In the genomic region with DNA sequence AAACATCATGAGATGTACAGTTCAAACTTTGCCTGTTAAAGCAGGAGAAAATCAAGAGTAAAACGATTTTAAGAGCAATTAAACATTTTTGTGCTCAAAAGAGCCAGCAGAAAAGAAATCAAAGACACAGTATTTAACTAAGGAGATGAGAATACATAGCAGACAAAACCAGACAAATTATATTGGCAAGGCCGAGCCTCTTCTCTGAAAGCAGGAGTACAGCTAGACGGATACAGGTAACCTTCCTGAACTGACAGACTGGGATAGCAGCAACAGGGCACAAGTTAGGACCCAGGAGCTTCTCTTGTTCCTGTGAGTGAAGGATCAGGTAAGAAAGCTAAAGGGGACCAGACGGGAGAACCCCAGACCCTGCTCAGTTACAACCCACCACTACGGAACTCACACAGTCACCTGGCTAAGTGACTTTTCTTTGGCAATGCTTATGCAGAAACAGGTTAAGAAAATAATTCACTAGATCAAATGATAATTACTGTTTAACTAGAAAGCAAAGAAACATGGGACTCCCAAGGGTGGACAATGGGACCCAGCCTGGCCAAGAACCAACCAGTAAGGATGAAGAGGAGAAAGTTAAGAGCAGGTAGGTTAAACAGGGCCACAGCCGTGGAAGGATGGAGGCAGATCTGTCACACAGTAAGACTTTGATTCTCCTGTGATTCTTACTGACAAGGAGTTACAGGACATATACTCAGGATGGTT, we compare ENCODE assay signal across 11 mouse cellular contexts. TPM values are rescaled to one million over a fixed set of nuclear protein-coding genes. Genes with fewer than 3 reads are reported as not detected.
A peak's percentile ranks its signal among the peaks of the same experiment; 100 is the strongest.
DNase-seq lines count a peak whose midpoint lies in the region; ATAC-seq and TF ChIP-seq lines count a peak whose summit lies in the region.
"Not testable (repeated sequence)": the region's sequence is repeated elsewhere in the genome, so short reads cannot be mapped to it uniquely, and the experiment has no call there.
"Had no signal": no experiment of that assay in that cellular context is flagged by ENCODE, and none has a peak within 500 bp of the region (broad histone marks: within the 10 kb centered on the region; RNA-seq: fewer than 3 reads in every experiment).

No protein-coding gene starts in this region.

- WGBS in embryonic facial prominence, embryonic 11.5 days = 76% methylated on average over 3 of the region's 6 CpGs
- WGBS in forebrain, embryonic 16.5 days = 69% methylated on average over 3 of the region's 6 CpGs
- WGBS in hindbrain, embryonic 10.5 days = 62% methylated on average over 5 of the region's 6 CpGs
- WGBS in limb, embryonic 11.5 days = 69% methylated on average over 4 of the region's 6 CpGs
- WGBS in liver, postnatal 0 days (ENCODE audit: insufficient replicate concordance) = 47% methylated on average over 4 of the region's 6 CpGs
- 64% methylated on average over 4 of the region's 6 CpGs for WGBS in midbrain, postnatal 0 days

- not testable (repeated sequence) for H3K4me2 ChIP-seq in embryonic facial prominence, embryonic 11.5 days (ENCODE audit: low read depth, low read length)
- H3K4me2 ChIP-seq in forebrain, embryonic 16.5 days (ENCODE audit: low read length) = peak overlapping the region; percentile 47
- peak overlapping the region; percentile 27; the same call in 1 of the 2 replicates for H3K4me2 ChIP-seq in limb, embryonic 11.5 days (ENCODE audit: low read depth, severe bottlenecking)
- peak overlapping the region; percentile 62 for H3K4me2 ChIP-seq in liver, postnatal 0 days (ENCODE audit: low read depth, low read length)
- peak overlapping the region; percentile 30; the same call in 1 of the 2 replicates for H3K4me2 ChIP-seq in midbrain, postnatal 0 days (ENCODE audit: low read depth, low read length, poor library complexity, severe bottlenecking)

- not testable (repeated sequence) for DNase-seq in embryonic facial prominence, embryonic 11.5 days (ENCODE audit: low spot score); hindbrain, embryonic 10.5 days (ENCODE audit: low spot score); limb, embryonic 11.5 days (ENCODE audit: low spot score); liver, postnatal 0 days; midbrain, postnatal 0 days (ENCODE audit: low spot score)
- DNase-seq in kidney, adult 11 months = peak; percentile 78

- not testable (repeated sequence) for H3K4me1 ChIP-seq in embryonic facial prominence, embryonic 11.5 days (ENCODE audit: control insufficient read depth, insufficient read depth, low read length); forebrain, embryonic 16.5 days (replicated peaks; ENCODE audit: control insufficient read depth, insufficient read depth, low read length); hindbrain, embryonic 10.5 days (replicated peaks); limb, embryonic 11.5 days (ENCODE audit: control insufficient read depth, insufficient read depth, low read length); liver, postnatal 0 days (ENCODE audit: insufficient read depth); midbrain, postnatal 0 days (ENCODE audit: insufficient read depth, low read length)

- H3K4me3 ChIP-seq in embryonic facial prominence, embryonic 11.5 days (ENCODE audit: low read depth, low read length) = 0 out of 2 replicates have a peak overlapping the region, but pooled peaks have one; percentile 14
- peak overlapping the region; percentile 50 for H3K4me3 ChIP-seq in forebrain, embryonic 16.5 days (replicated peaks; ENCODE audit: low read length)
- H3K4me3 ChIP-seq in hindbrain, embryonic 10.5 days = peak overlapping the region; percentile 59
- H3K4me3 ChIP-seq in limb, embryonic 11.5 days (ENCODE audit: low read depth, low read length) = not testable (repeated sequence)
- H3K4me3 ChIP-seq in liver, postnatal 0 days (ENCODE audit: low read depth, low read length) = peak overlapping the region; percentile 55; the same call in 1 of the 2 replicates
- H3K4me3 ChIP-seq in midbrain, postnatal 0 days (ENCODE audit: low read depth, low read length) = peak overlapping the region; percentile 38; the same call in 1 of the 2 replicates

- TF ChIP-seq CTCF in liver, postnatal 0 days (IDR thresholded peaks at IDR 0.05; ENCODE audit: low read depth); midbrain, postnatal 0 days (IDR thresholded peaks at IDR 0.05): not testable (repeated sequence)

- H3K27me3 ChIP-seq in embryonic facial prominence, embryonic 11.5 days (ENCODE audit: control insufficient read depth, insufficient read depth, low read length); forebrain, embryonic 16.5 days (replicated peaks; ENCODE audit: control insufficient read depth, insufficient read depth, low read length); hindbrain, embryonic 10.5 days (ENCODE audit: insufficient read depth, poor library complexity, severe bottlenecking); limb, embryonic 11.5 days (ENCODE audit: control insufficient read depth, insufficient read depth, low read length); liver, postnatal 0 days (ENCODE audit: insufficient read depth, low read length); midbrain, postnatal 0 days (ENCODE audit: insufficient read depth, low read length): not testable (repeated sequence)

- not testable (repeated sequence) for H3K9me3 ChIP-seq in embryonic facial prominence, embryonic 11.5 days (replicated peaks; ENCODE audit: control insufficient read depth, low read length); forebrain, embryonic 16.5 days (ENCODE audit: control insufficient read depth, low read length); hindbrain, embryonic 10.5 days; limb, embryonic 11.5 days (ENCODE audit: control insufficient read depth, low read length); liver, postnatal 0 days (ENCODE audit: low read length); midbrain, postnatal 0 days (ENCODE audit: low read length)

- not testable (repeated sequence) for H3K9ac ChIP-seq in embryonic facial prominence, embryonic 11.5 days (replicated peaks; ENCODE audit: low read length); forebrain, embryonic 16.5 days (replicated peaks; ENCODE audit: low read depth, low read length); limb, embryonic 11.5 days (ENCODE audit: low read length); liver, postnatal 0 days (replicated peaks); midbrain, postnatal 0 days (replicated peaks; ENCODE audit: low read length, poor library complexity, severe bottlenecking)

- H3K27ac ChIP-seq in embryonic facial prominence, embryonic 11.5 days (replicated peaks; ENCODE audit: low read depth, low read length); forebrain, embryonic 16.5 days (ENCODE audit: low read length); hindbrain, embryonic 10.5 days; limb, embryonic 11.5 days (replicated peaks; ENCODE audit: low read depth, low read length); liver, postnatal 0 days (ENCODE audit: low read depth); midbrain, postnatal 0 days (ENCODE audit: low read depth, low read length): not testable (repeated sequence)

- H3K36me3 ChIP-seq in embryonic facial prominence, embryonic 11.5 days (replicated peaks; ENCODE audit: control insufficient read depth, insufficient read depth, low read depth, low read length); forebrain, embryonic 16.5 days (ENCODE audit: control insufficient read depth, insufficient read depth); limb, embryonic 11.5 days (ENCODE audit: control insufficient read depth, insufficient read depth, low read length); liver, postnatal 0 days (replicated peaks; ENCODE audit: insufficient read depth, low read length); midbrain, postnatal 0 days (ENCODE audit: insufficient read depth, low read length): not testable (repeated sequence)
- H3K36me3 ChIP-seq in hindbrain, embryonic 10.5 days = peaks cover 17% of the 10 kb centered on the region

- ATAC-seq in embryonic facial prominence, embryonic 11.5 days (replicated peaks; ENCODE audit: insufficient number of reproducible peaks, low FRiP score, low TSS enrichment, low read depth); forebrain, embryonic 16.5 days; limb, embryonic 11.5 days (ENCODE audit: insufficient number of reproducible peaks, low FRiP score, low TSS enrichment, low read depth); liver, postnatal 0 days; midbrain, postnatal 0 days (ENCODE audit: low FRiP score): not testable (repeated sequence)

- TF ChIP-seq EP300 in liver, postnatal 0 days (IDR thresholded peaks at IDR 0.05; ENCODE audit: low read depth) = not testable (repeated sequence)

RNA-seq across cellular contexts. Expression of a gene that starts 1.3 kb away (rescaled TPM):
- 63.1 and 70.3 TPM in 2 replicates for polyA plus RNA-seq in embryonic facial prominence, embryonic 11.5 days (2014; fragmentation: Nextera tagmentation; extraction: Ambion mirVana)
- polyA plus RNA-seq in forebrain, embryonic 16.5 days (2015; fragmentation: Nextera tagmentation; extraction: Ambion mirVana) = 47.7 and 51.7 TPM in 2 replicates
- 49.7 and 50.6 TPM in 2 replicates for polyA plus RNA-seq in hindbrain, embryonic 10.5 days (2016; fragmentation: Nextera tagmentation; extraction: Ambion mirVana)
- 63.6 and 64.2 TPM in 2 replicates for polyA plus RNA-seq in limb, embryonic 11.5 days (2014; fragmentation: Nextera tagmentation; extraction: Ambion mirVana)
- polyA plus RNA-seq in liver, postnatal 0 days (2015; fragmentation: Nextera tagmentation; extraction: Ambion mirVana) = 9.2 and 9.6 TPM in 2 replicates
- 35.8 and 42.5 TPM in 2 replicates for total RNA-seq in midbrain, postnatal 0 days (2014; rRNA removed)
- polyA plus RNA-seq in midbrain, postnatal 0 days (2015; fragmentation: Nextera tagmentation; extraction: Ambion mirVana) = 57.0 and 58.5 TPM in 2 replicates

RNA-seq across cellular contexts. Expression of a gene that starts 10.7 kb away (rescaled TPM):
- polyA plus RNA-seq in embryonic facial prominence, embryonic 11.5 days (2014; fragmentation: Nextera tagmentation; extraction: Ambion mirVana) = 148 and 153 TPM in 2 replicates
- 83.1 and 87.9 TPM in 2 replicates for polyA plus RNA-seq in forebrain, embryonic 16.5 days (2015; fragmentation: Nextera tagmentation; extraction: Ambion mirVana)
- polyA plus RNA-seq in hindbrain, embryonic 10.5 days (2016; fragmentation: Nextera tagmentation; extraction: Ambion mirVana) = 116 and 118 TPM in 2 replicates
- 144 and 161 TPM in 2 replicates for polyA plus RNA-seq in limb, embryonic 11.5 days (2014; fragmentation: Nextera tagmentation; extraction: Ambion mirVana)
- 161 and 182 TPM in 2 replicates for polyA plus RNA-seq in liver, postnatal 0 days (2015; fragmentation: Nextera tagmentation; extraction: Ambion mirVana)
- 12.6 and 21.9 TPM in 2 replicates for total RNA-seq in midbrain, postnatal 0 days (2014; rRNA removed)
- 79.6 and 83.9 TPM in 2 replicates for polyA plus RNA-seq in midbrain, postnatal 0 days (2015; fragmentation: Nextera tagmentation; extraction: Ambion mirVana)

RNA-seq across cellular contexts. Expression of a gene that starts 11.2 kb away (rescaled TPM):
- polyA plus RNA-seq in embryonic facial prominence, embryonic 11.5 days (2014; fragmentation: Nextera tagmentation; extraction: Ambion mirVana) = 36.7 and 37.3 TPM in 2 replicates
- 54.9 and 56.1 TPM in 2 replicates for polyA plus RNA-seq in forebrain, embryonic 16.5 days (2015; fragmentation: Nextera tagmentation; extraction: Ambion mirVana)
- 36.4 and 43.4 TPM in 2 replicates for polyA plus RNA-seq in hindbrain, embryonic 10.5 days (2016; fragmentation: Nextera tagmentation; extraction: Ambion mirVana)
- polyA plus RNA-seq in limb, embryonic 11.5 days (2014; fragmentation: Nextera tagmentation; extraction: Ambion mirVana) = 38.6 and 41.9 TPM in 2 replicates
- polyA plus RNA-seq in liver, postnatal 0 days (2015; fragmentation: Nextera tagmentation; extraction: Ambion mirVana) = 13.2 and 14.5 TPM in 2 replicates
- 28.3 and 28.9 TPM in 2 replicates for total RNA-seq in midbrain, postnatal 0 days (2014; rRNA removed)
- 59.7 and 64.4 TPM in 2 replicates for polyA plus RNA-seq in midbrain, postnatal 0 days (2015; fragmentation: Nextera tagmentation; extraction: Ambion mirVana)

RNA-seq across cellular contexts. Expression of a gene that starts 19.0 kb away (rescaled TPM):
- 0.24 TPM in 1 of 2 replicates, not detected in the other for polyA plus RNA-seq in embryonic facial prominence, embryonic 11.5 days (2014; fragmentation: Nextera tagmentation; extraction: Ambion mirVana)
- 0.25 and 0.31 TPM in 2 replicates for polyA plus RNA-seq in forebrain, embryonic 16.5 days (2015; fragmentation: Nextera tagmentation; extraction: Ambion mirVana)
- 0.17 and 0.22 TPM in 2 replicates for polyA plus RNA-seq in hindbrain, embryonic 10.5 days (2016; fragmentation: Nextera tagmentation; extraction: Ambion mirVana)
- 0.09 and 0.16 TPM in 2 replicates for polyA plus RNA-seq in limb, embryonic 11.5 days (2014; fragmentation: Nextera tagmentation; extraction: Ambion mirVana)
- polyA plus RNA-seq in liver, postnatal 0 days (2015; fragmentation: Nextera tagmentation; extraction: Ambion mirVana) = 0.06 TPM in 1 of 2 replicates, not detected in the other
- total RNA-seq in midbrain, postnatal 0 days (2014; rRNA removed) = 0.42 and 4.6 TPM in 2 replicates
- 0.22 and 0.53 TPM in 2 replicates for polyA plus RNA-seq in midbrain, postnatal 0 days (2015; fragmentation: Nextera tagmentation; extraction: Ambion mirVana)
- total RNA-seq: adrenal gland, postnatal 14 days; gastrocnemius, postnatal 10 days; heart, postnatal 14 days; monocyte, adult 5-6 weeks had no signal
